Mouse (Mus musculus) macrophage (primary cell): Measurements from ENCODE around the gene Fyn. TPM values are rescaled to one million over a fixed set of nuclear protein-coding genes. Genes with fewer than 3 reads are reported as not detected.

Experiments used
- H3K27ac ChIP-seq: fragments of 350-480 bp; formaldehyde crosslinking; 2 replicates; pipeline ENCODE4 v1.9.0; 2021
- H3K36me3 ChIP-seq: fragments of 350-480 bp; formaldehyde crosslinking; 2 replicates; pipeline ENCODE4 v1.9.0; 2021; ENCODE audit errors: inconsistent target
- H3K4me3 ChIP-seq: fragments of 350-480 bp; formaldehyde crosslinking; 2 replicates; pipeline ENCODE4 v1.9.0; 2021; ENCODE audit errors: inconsistent target
- H3K79me2 ChIP-seq: fragments of 350-480 bp; formaldehyde crosslinking; 2 replicates; pipeline ENCODE4 v1.9.0; 2021; ENCODE audit errors: inconsistent target
- WGBS: methylation state at CpG from one replicate; pipeline ENCODE4 v1.1.7; 2026; ENCODE audit warnings: inconsistent platforms; ENCODE audit not compliant: missing documents; 5-methylcytosine and 5-hydroxymethylcytosine counted together
- polyA plus RNA-seq: library from polyadenylated mRNA; stranded (reverse); fragments of 250-400 nt; gene quantifications from 3 replicates; pipeline ENCODE4 v1.2.4, GENCODE M21; 2018; ENCODE audit warnings: inconsistent platforms

Fyn gene
- polyA plus RNA-seq, 1 experiment from 2014 or later: 18.6 TPM

- no peaks in the 10 kb centered on the region for H3K36me3 ChIP-seq
- 90% methylated on average over 8 of the region's 8 CpGs for WGBS
- H3K79me2 ChIP-seq: no peaks in the 10 kb centered on the region
- H3K4me3 ChIP-seq: no peak overlapping the region
- no peak overlapping the region for H3K27ac ChIP-seq
Measured at GRCm38 (mm10) chr10:39518232-39518631, 149.6 kb downstream of the Fyn start.

GRCm38 (mm10) chr10:39518859-39519258 is 150.2 kb downstream of the Fyn start:
- Histone ChIP-seq H3K36me3 (no peaks in the 10 kb centered on the region), H3K4me3 (no peak overlapping the region), H3K79me2 (no peaks in the 10 kb centered on the region), H3K27ac (no peak overlapping the region)
- WGBS: 92% methylated on average over 3 of the region's 3 CpGs

GRCm38 (mm10) chr10:39520123-39520989 is 151.7 kb downstream of the Fyn start:
- 79% methylated on average over 9 of the region's 9 CpGs for WGBS
- Histone ChIP-seq H3K36me3 (no peaks in the 10 kb centered on the region), H3K4me3 (no peak overlapping the region), H3K27ac (no peak overlapping the region), H3K79me2 (no peaks in the 10 kb centered on the region)

GRCm38 (mm10) chr10:39521327-39521726 is 152.7 kb downstream of the Fyn start:
- 100% methylated on average over 1 of the region's 1 CpGs for WGBS
- H3K4me3 ChIP-seq: no peak overlapping the region
- H3K27ac ChIP-seq: no peak overlapping the region
- no peaks in the 10 kb centered on the region for H3K79me2 ChIP-seq
- H3K36me3 ChIP-seq: no peaks in the 10 kb centered on the region

GRCm38 (mm10) chr10:39521861-39522391 is 153.3 kb downstream of the Fyn start:
- Histone ChIP-seq H3K27ac (no peak overlapping the region), H3K36me3 (no peaks in the 10 kb centered on the region), H3K79me2 (no peaks in the 10 kb centered on the region), H3K4me3 (no peak overlapping the region)
- WGBS: 88% methylated on average over 5 of the region's 5 CpGs

GRCm38 (mm10) chr10:39522857-39523614 is 154.4 kb downstream of the Fyn start:
- WGBS: 74% methylated on average over 10 of the region's 11 CpGs
- H3K4me3 ChIP-seq: no peak overlapping the region
- no peaks in the 10 kb centered on the region for H3K36me3 ChIP-seq
- no peaks in the 10 kb centered on the region for H3K79me2 ChIP-seq
- no peak overlapping the region for H3K27ac ChIP-seq

- Histone ChIP-seq H3K27ac (no peak overlapping the region), H3K79me2 (no peaks in the 10 kb centered on the region), H3K36me3 (no peaks in the 10 kb centered on the region), H3K4me3 (no peak overlapping the region)
- 94% methylated on average over 8 of the region's 8 CpGs for WGBS
Measured at GRCm38 (mm10) chr10:39524355-39524754, 155.7 kb downstream of the Fyn start.

- Histone ChIP-seq H3K27ac (no peak overlapping the region), H3K79me2 (no peaks in the 10 kb centered on the region), H3K4me3 (no peak overlapping the region), H3K36me3 (no peaks in the 10 kb centered on the region)
- 97% methylated on average over 13 of the region's 13 CpGs for WGBS
Measured at GRCm38 (mm10) chr10:39525431-39525830, 156.8 kb downstream of the Fyn start.

GRCm38 (mm10) chr10:39527113-39527512 is 158.5 kb downstream of the Fyn start:
- Histone ChIP-seq H3K36me3 (no peaks in the 10 kb centered on the region), H3K79me2 (no peaks in the 10 kb centered on the region), H3K4me3 (no peak overlapping the region), H3K27ac (no peak overlapping the region)
- 100% methylated on average over 3 of the region's 5 CpGs for WGBS

GRCm38 (mm10) chr10:39529179-39529578 is 160.5 kb downstream of the Fyn start:
- Histone ChIP-seq H3K36me3 (no peaks in the 10 kb centered on the region), H3K27ac (no peak overlapping the region), H3K4me3 (no peak overlapping the region), H3K79me2 (no peaks in the 10 kb centered on the region)
- 93% methylated on average over 14 of the region's 14 CpGs for WGBS

- Histone ChIP-seq H3K36me3 (no peaks in the 10 kb centered on the region), H3K27ac (no peak overlapping the region), H3K79me2 (no peaks in the 10 kb centered on the region), H3K4me3 (no peak overlapping the region)
- 96% methylated on average over 14 of the region's 20 CpGs for whole genome bisulfite sequencing
Measured at GRCm38 (mm10) chr10:39532008-39532740, 163.5 kb downstream of the Fyn start.

GRCm38 (mm10) chr10:39532823-39533222 is 164.2 kb downstream of the Fyn start:
- WGBS: 95% methylated on average over 7 of the region's 7 CpGs
- no peaks in the 10 kb centered on the region for H3K36me3 ChIP-seq
- no peak overlapping the region for H3K4me3 ChIP-seq
- no peaks in the 10 kb centered on the region for H3K79me2 ChIP-seq
- H3K27ac ChIP-seq: no peak overlapping the region

GRCm38 (mm10) chr10:39534324-39535026 is 165.8 kb downstream of the Fyn start:
- WGBS: 94% methylated on average over 9 of the region's 9 CpGs
- Histone ChIP-seq H3K36me3 (no peaks in the 10 kb centered on the region), H3K4me3 (no peak overlapping the region), H3K79me2 (no peaks in the 10 kb centered on the region), H3K27ac (no peak overlapping the region)

GRCm38 (mm10) chr10:39535347-39535746 is 166.7 kb downstream of the Fyn start:
- no peak overlapping the region for H3K27ac ChIP-seq
- no peaks in the 10 kb centered on the region for H3K79me2 ChIP-seq
- H3K4me3 ChIP-seq: no peak overlapping the region
- no peaks in the 10 kb centered on the region for H3K36me3 ChIP-seq
- WGBS: 98% methylated on average over 3 of the region's 3 CpGs
